Mouse (Mus musculus) heart, embryonic 10.5 days (tissue): ENCODE data around the gene Ttc7b. TPM values are rescaled to one million over a fixed set of nuclear protein-coding genes. Genes with fewer than 3 reads are reported as not detected.

Source experiments
- DNase-seq: peaks from one replicate; pipeline ENCODE4 v3.0.0-alpha.2; 2017; ENCODE audit warnings: low spot score
- H3K27ac ChIP-seq: fragments of 300-500 bp; sonication (generic); 2 replicates; pipeline ENCODE4 v1.5.1; 2016; ENCODE audit warnings: mild to moderate bottlenecking
- H3K27me3 ChIP-seq: fragments of 300-500 bp; sonication (generic); 2 replicates; pipeline ENCODE4 v1.6.1; 2016; ENCODE audit warnings: mild to moderate bottlenecking; ENCODE audit not compliant: poor library complexity, insufficient read depth, severe bottlenecking
- H3K36me3 ChIP-seq: fragments of 300-500 bp; sonication (generic); 2 replicates; pipeline ENCODE4 v1.6.1; 2016; ENCODE audit warnings: mild to moderate bottlenecking, moderate library complexity
- H3K4me1 ChIP-seq: fragments of 300-500 bp; sonication (generic); 2 replicates; pipeline ENCODE4 v1.6.1; 2016; ENCODE audit warnings: mild to moderate bottlenecking
- H3K4me3 ChIP-seq: fragments of 300-500 bp; sonication (generic); 2 replicates; pipeline ENCODE4 v1.5.1; 2016; ENCODE audit warnings: mild to moderate bottlenecking, moderate library complexity
- H3K9me3 ChIP-seq: fragments of 300-500 bp; sonication (generic); 2 replicates; pipeline ENCODE4 v1.6.1; 2016; ENCODE audit warnings: mild to moderate bottlenecking, moderate library complexity
- WGBS: fragments of 180-500 bp; shearing (Covaris S2); methylation state at CpG from one replicate; pipeline ENCODE4 v1.1.7; 2016; 5-methylcytosine and 5-hydroxymethylcytosine counted together
- polyA plus RNA-seq: library from polyadenylated mRNA; unstranded; fragments of >200 nt; fragmentation: Nextera tagmentation; extraction: Ambion mirVana; gene quantifications from 2 replicates; pipeline ENCODE4 v1.2.1, GENCODE M21; 2016

Gene Ttc7b
- polyA plus RNA-seq, 1 experiment from 2014 or later: 5.9 TPM

- no peak overlapping the region; the same call in 1 of the 2 replicates for H3K27ac ChIP-seq
- peaks cover 16% of the 10 kb centered on the region; the same call in 1 of the 2 replicates for H3K36me3 ChIP-seq
- no peaks in the 10 kb centered on the region for H3K27me3 ChIP-seq
- H3K9me3 ChIP-seq: no peaks in the 10 kb centered on the region
- WGBS: 65% methylated on average over 4 of the region's 4 CpGs
- H3K4me3 ChIP-seq: no peak overlapping the region
- peaks cover 22% of the 10 kb centered on the region for H3K4me1 ChIP-seq
- DNase-seq: no peak
Observed at GRCm38 (mm10) chr12:100439145-100439755, 81.4 kb downstream of the Ttc7b start.

- Histone ChIP-seq H3K36me3 (peaks cover 16% of the 10 kb centered on the region; the same call in 1 of the 2 replicates), H3K9me3 (no peaks in the 10 kb centered on the region), H3K4me3 (no peak overlapping the region), H3K27ac (no peak overlapping the region; the same call in 1 of the 2 replicates), H3K4me1 (peaks cover 21% of the 10 kb centered on the region), H3K27me3 (no peaks in the 10 kb centered on the region)
- WGBS: 90% methylated on average over 7 of the region's 7 CpGs
- DNase-seq: no peak
Observed at GRCm38 (mm10) chr12:100438509-100438908, 82.1 kb downstream of the Ttc7b start.

GRCm38 (mm10) chr12:100437862-100438261 is 82.8 kb downstream of the Ttc7b start:
- 91% methylated on average over 5 of the region's 5 CpGs for WGBS
- Histone ChIP-seq H3K27me3 (no peaks in the 10 kb centered on the region), H3K27ac (no peak overlapping the region), H3K36me3 (peaks cover 12% of the 10 kb centered on the region; the same call in 1 of the 2 replicates), H3K4me3 (no peak overlapping the region), H3K9me3 (no peaks in the 10 kb centered on the region), H3K4me1 (peaks cover 19% of the 10 kb centered on the region)
- no peak for DNase-seq

GRCm38 (mm10) chr12:100435763-100436162 is 84.9 kb downstream of the Ttc7b start:
- 93% methylated on average over 1 of the region's 1 CpGs for WGBS
- H3K27me3 ChIP-seq: no peaks in the 10 kb centered on the region
- DNase-seq: no peak
- no peaks in the 10 kb centered on the region for H3K9me3 ChIP-seq
- H3K4me1 ChIP-seq: peaks cover 20% of the 10 kb centered on the region
- H3K4me3 ChIP-seq: no peak overlapping the region
- no peak overlapping the region for H3K27ac ChIP-seq
- 0 out of 2 replicates have a peak, but pooled peaks cover 4% of the 10 kb centered on the region for H3K36me3 ChIP-seq

- H3K27me3 ChIP-seq: no peaks in the 10 kb centered on the region
- no peak for DNase-seq
- no peaks in the 10 kb centered on the region for H3K9me3 ChIP-seq
- WGBS: 77% methylated on average over 6 of the region's 6 CpGs
- no peak overlapping the region for H3K27ac ChIP-seq
- H3K4me1 ChIP-seq: peaks cover 5% of the 10 kb centered on the region; the same call in 1 of the 2 replicates
- no peak overlapping the region for H3K4me3 ChIP-seq
- H3K36me3 ChIP-seq: 0 out of 2 replicates have a peak, but pooled peaks cover 4% of the 10 kb centered on the region
Observed at GRCm38 (mm10) chr12:100431830-100432229, 88.8 kb downstream of the Ttc7b start.

- DNase-seq: no peak
- no peak overlapping the region for H3K4me3 ChIP-seq
- peaks cover 22% of the 10 kb centered on the region for H3K4me1 ChIP-seq
- no peaks in the 10 kb centered on the region for H3K9me3 ChIP-seq
- H3K36me3 ChIP-seq: no peaks in the 10 kb centered on the region
- 91% methylated on average over 6 of the region's 6 CpGs for WGBS
- H3K27ac ChIP-seq: no peak overlapping the region
- H3K27me3 ChIP-seq: no peaks in the 10 kb centered on the region
Observed at GRCm38 (mm10) chr12:100429414-100430114, 91.1 kb downstream of the Ttc7b start.

- Histone ChIP-seq H3K27me3 (no peaks in the 10 kb centered on the region), H3K9me3 (no peaks in the 10 kb centered on the region), H3K4me1 (peaks cover 22% of the 10 kb centered on the region), H3K4me3 (no peak overlapping the region), H3K27ac (no peak overlapping the region), H3K36me3 (no peaks in the 10 kb centered on the region)
- DNase-seq: no peak
- 84% methylated on average over 4 of the region's 4 CpGs for WGBS
Observed at GRCm38 (mm10) chr12:100428183-100428582, 92.4 kb downstream of the Ttc7b start.

GRCm38 (mm10) chr12:100426212-100426611 is 94.4 kb downstream of the Ttc7b start:
- no peaks in the 10 kb centered on the region for H3K36me3 ChIP-seq
- WGBS: 59% methylated on average over 4 of the region's 4 CpGs
- no peak overlapping the region for H3K4me3 ChIP-seq
- H3K9me3 ChIP-seq: no peaks in the 10 kb centered on the region
- peaks cover 22% of the 10 kb centered on the region for H3K4me1 ChIP-seq
- no peak for DNase-seq
- H3K27ac ChIP-seq: no peak overlapping the region
- H3K27me3 ChIP-seq: no peaks in the 10 kb centered on the region

GRCm38 (mm10) chr12:100425028-100425427 is 95.6 kb downstream of the Ttc7b start:
- no peak overlapping the region for H3K4me3 ChIP-seq
- peaks cover 27% of the 10 kb centered on the region; the same call in 1 of the 2 replicates for H3K4me1 ChIP-seq
- H3K36me3 ChIP-seq: no peaks in the 10 kb centered on the region
- no peaks in the 10 kb centered on the region for H3K27me3 ChIP-seq
- no peak overlapping the region for H3K27ac ChIP-seq
- DNase-seq: no peak
- WGBS: 91% methylated on average over 6 of the region's 6 CpGs
- H3K9me3 ChIP-seq: no peaks in the 10 kb centered on the region

- H3K27ac ChIP-seq: no peak overlapping the region
- H3K9me3 ChIP-seq: no peaks in the 10 kb centered on the region
- DNase-seq: no peak
- H3K36me3 ChIP-seq: no peaks in the 10 kb centered on the region
- peaks cover 30% of the 10 kb centered on the region; the same call in 1 of the 2 replicates for H3K4me1 ChIP-seq
- no peaks in the 10 kb centered on the region for H3K27me3 ChIP-seq
- no peak overlapping the region for H3K4me3 ChIP-seq
- 72% methylated on average over 6 of the region's 6 CpGs for WGBS
Observed at GRCm38 (mm10) chr12:100422286-100422820, 98.3 kb downstream of the Ttc7b start.

GRCm38 (mm10) chr12:100421538-100421937 is 99.1 kb downstream of the Ttc7b start:
- Histone ChIP-seq H3K27ac (no peak overlapping the region), H3K9me3 (no peaks in the 10 kb centered on the region), H3K4me1 (peaks cover 27% of the 10 kb centered on the region; the same call in 1 of the 2 replicates), H3K36me3 (no peaks in the 10 kb centered on the region), H3K4me3 (no peak overlapping the region), H3K27me3 (no peaks in the 10 kb centered on the region)
- 65% methylated on average over 6 of the region's 6 CpGs for WGBS
- no peak for DNase-seq

GRCm38 (mm10) chr12:100420903-100421302 is 99.7 kb downstream of the Ttc7b start:
- Histone ChIP-seq H3K27me3 (no peaks in the 10 kb centered on the region), H3K4me3 (no peak overlapping the region), H3K27ac (no peak overlapping the region), H3K4me1 (peaks cover 22% of the 10 kb centered on the region; the same call in 1 of the 2 replicates), H3K9me3 (no peaks in the 10 kb centered on the region), H3K36me3 (no peaks in the 10 kb centered on the region)
- DNase-seq: no peak
- 81% methylated on average over 6 of the region's 6 CpGs for WGBS
